Mouse (Mus musculus) brain, embryonic 14.5 days (tissue): Measurements from ENCODE around the gene Hip1r.

Experiments used
- CTCF ChIP-seq: fragments of 200-500 bp; IDR thresholded peaks from 2 replicates; pipeline ENCODE4 v1.5.1; 2012; ENCODE audit warnings: inconsistent platforms, mild to moderate bottlenecking, moderate library complexity, borderline replicate concordance; ENCODE audit not compliant: insufficient read depth, insufficient read length; ENCODE audit errors: extremely low read depth
- POLR2A ChIP-seq: fragments of 200-500 bp; IDR thresholded peaks from 2 replicates; pipeline ENCODE4 v1.6.1; 2012; ENCODE audit warnings: mild to moderate bottlenecking, inconsistent platforms, borderline replicate concordance; ENCODE audit not compliant: poor library complexity, insufficient read depth, insufficient read length, severe bottlenecking; ENCODE audit errors: extremely low read depth

GRCm38 (mm10) chr5:123996695-123997094, 23.3 kb downstream of the Hip1r start:
- TF ChIP-seq POLR2A (no peak), CTCF (no peak)
